Mouse (Mus musculus): Measurements from ENCODE around the gene Fbxo42.
A peak's percentile ranks its signal among the peaks of the same experiment; 100 is the strongest.

The Fbxo42 gene

DNA sequence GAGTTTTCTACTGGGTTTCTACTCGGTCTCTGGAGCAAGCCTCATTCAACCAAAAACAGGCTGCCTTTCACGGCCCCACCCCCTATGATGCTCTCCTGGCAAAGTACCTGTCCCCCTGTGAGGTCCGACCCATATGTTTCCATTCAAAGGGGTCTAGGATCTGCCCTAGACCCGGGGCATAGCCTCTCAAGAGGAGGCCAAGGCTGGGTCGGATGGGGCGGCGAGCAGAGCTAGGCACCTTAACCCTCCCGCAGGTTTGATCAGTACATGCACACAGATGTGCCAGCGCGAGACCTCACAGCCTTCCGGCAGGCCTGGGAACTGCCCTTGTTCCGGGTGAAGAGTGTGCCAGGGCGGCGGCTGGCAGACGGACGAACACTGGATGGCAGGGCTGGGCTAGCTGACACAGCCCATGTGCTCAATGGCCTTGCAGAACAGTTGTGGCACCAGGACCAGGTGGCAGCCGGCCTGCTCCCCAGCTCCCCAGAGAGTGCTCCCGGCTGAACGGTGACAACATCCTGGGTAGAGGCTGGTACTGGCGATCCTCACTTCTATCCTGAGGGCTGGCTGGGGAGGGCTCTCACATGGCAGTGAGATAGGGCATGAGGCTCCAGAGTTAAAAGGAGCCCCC is 72.0 kb downstream of the Fbxo42 start:
- no peak for DNase-seq (ENCODE audit: extremely low spot score)

DNA sequence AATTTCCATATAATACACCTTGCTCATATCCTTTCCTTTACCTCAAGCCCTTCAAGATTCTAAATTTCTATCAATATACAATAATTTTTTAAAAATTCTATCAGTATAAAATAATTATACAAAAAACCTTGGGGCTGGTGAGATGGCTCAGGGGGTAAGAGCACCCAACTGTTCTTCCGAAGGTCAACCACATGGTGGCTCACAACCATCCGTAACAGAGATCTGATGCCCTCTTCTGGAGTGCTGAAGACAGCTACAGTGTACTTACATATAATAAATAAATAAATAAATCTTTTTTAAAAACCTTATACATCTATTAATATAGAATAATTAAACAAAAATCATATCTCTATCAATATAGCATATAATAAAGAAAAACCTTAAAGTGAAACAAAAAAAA is 74.1 kb downstream of the Fbxo42 start:
- DNase-seq (ENCODE audit: extremely low spot score), result no peak

DNA sequence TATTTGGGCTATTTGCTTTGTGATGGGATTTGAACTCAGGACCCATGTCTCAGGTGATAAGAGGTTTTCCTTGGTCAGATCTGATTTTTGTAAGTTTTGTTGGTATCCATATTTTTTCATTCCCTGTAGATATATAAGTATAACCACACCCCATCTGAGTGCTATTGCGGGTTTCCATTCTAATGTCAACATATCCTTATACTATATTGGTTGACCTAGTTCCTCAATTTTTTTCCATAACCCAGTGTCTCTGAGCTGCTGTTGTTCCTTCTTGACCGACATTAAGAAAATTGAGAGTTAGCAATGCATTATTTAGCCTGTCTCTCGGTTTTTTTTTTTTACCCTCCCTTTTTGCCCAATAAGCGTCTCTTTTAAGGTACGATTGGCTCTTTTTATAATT is 75.0 kb downstream of the Fbxo42 start:
- no peak for DNase-seq (ENCODE audit: extremely low spot score)

DNA sequence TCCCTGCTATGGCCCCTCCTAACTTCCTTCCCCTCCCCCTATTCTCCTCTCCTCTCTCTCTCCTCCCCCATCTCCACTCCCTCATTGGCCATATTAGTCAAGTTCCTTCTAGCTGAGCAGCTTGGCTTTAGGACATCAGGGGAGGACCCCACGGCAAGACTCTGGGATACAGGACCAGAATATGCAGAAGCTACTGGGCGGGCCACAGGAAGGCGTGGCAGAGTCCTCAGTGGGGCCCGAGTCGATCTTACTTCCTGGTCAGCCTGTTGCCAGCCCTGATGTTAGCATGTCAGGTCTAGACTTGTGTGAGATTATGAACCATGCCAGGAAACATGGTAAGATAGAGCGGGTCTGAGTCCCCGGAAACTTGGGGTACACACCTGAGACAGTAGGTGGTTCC is 81.0 kb downstream of the Fbxo42 start:
- no peak for DNase-seq (ENCODE audit: extremely low spot score)

DNA sequence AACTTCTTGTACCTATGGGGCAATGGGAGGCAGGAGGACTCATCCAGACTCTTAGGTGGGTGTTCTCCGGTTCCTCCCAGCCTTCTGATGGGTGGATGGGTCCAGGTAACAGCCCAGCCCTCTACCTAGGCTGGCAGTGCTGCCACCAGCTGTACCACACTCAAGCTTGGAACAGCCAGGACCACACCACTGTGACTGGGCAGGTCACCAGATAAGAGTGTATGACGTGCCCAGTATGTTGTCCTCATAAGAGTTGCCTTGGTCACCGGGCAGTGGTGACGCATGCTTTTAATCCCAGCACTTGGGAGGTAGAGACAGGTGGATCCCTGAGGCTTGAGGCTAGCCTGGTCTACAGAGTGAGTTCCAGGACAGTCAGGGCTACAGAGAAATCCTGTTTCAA is 85.5 kb downstream of the Fbxo42 start:
- DNase-seq (ENCODE audit: extremely low spot score), result no peak

DNA sequence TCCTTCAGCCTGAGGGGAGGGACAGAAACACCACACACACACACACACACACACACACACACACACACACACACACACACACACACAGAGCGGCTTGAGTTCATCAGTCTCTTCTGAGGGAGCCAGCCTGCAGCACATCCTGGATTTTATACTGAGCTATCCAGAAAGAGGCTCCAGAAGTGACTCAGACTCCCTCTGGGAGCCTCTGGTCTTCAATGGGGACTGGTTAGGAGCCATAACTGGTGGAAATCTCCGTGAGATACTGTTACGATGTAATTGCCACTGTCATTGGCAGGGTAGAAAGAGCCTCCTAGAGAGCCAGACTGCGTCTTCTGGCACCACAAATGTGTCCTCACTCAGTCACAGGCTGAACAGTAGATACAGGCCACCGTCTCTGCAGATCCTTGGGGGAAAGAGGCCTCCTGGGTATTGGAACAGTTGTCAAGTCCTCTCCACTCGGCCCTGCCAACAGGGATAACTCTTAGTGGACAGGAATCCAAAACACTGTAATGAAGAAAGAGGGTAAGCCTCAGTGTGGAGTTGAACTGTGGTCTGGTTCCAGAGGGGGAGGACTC is 87.9 kb downstream of the Fbxo42 start:
- DNase-seq (ENCODE audit: extremely low spot score), result no peak

DNA sequence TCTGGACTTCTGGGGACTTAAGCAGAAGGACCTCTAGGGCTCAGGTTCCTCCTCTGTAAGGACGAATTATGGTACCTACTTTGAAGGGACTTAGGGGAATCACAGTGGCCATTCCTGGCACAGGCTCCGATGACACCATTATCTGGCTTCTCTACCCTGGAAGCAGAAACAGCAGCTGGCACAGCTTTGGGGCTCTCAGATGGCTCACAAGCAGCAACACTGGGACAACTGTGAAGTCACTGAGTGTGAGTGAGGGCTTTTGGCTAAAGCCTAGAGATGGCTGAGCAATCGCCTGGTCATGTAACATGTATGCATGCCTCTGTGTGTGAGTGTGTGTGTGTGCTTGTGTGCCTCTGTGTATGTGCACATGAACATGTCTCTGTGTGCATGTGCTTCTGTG is 89.1 kb downstream of the Fbxo42 start:
- DNase-seq (ENCODE audit: extremely low spot score), result no peak

DNA sequence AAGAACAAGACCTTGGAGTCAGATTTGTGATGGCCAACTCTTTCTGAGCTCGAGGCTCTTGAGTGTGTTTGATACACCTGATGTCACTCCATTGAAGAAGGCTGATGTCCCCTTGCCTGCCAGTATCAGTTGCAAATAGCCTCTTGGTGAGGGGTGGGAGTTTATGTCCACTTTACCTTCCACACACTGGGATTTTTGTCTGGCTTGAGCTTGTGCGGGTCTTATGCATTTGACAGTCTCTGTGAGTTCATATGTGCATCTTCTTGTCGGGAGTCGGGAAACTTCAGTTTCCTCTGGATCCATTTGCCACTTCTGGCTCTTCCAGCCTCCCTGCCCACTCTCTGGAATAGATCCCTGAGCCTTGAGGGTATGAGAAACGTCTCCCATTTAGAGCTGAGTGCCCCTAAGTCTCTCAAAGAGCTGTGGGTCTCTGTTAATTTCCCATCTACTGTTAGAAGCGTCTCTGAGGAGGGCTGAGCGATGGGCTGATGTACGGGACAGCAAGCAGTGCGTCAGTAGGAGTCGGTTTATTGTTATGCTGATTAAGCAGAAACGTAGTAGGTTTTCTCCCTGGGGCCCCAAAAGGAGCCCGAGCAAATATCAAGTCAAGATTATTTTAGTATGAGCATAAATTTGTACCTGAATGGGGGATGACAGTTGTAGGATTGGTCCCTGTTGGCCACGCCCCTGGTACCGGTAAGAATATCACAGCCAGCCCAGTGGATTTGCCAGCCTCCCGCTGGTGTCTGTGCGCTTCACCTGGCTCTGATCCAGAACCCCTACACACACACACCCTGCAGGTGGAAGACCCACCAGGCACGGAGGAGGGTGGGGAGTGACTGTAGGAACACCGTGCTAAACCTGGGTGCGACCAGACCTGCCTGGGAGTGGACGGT is 91.0 kb downstream of the Fbxo42 start:
- no peak for DNase-seq (ENCODE audit: extremely low spot score)

DNA sequence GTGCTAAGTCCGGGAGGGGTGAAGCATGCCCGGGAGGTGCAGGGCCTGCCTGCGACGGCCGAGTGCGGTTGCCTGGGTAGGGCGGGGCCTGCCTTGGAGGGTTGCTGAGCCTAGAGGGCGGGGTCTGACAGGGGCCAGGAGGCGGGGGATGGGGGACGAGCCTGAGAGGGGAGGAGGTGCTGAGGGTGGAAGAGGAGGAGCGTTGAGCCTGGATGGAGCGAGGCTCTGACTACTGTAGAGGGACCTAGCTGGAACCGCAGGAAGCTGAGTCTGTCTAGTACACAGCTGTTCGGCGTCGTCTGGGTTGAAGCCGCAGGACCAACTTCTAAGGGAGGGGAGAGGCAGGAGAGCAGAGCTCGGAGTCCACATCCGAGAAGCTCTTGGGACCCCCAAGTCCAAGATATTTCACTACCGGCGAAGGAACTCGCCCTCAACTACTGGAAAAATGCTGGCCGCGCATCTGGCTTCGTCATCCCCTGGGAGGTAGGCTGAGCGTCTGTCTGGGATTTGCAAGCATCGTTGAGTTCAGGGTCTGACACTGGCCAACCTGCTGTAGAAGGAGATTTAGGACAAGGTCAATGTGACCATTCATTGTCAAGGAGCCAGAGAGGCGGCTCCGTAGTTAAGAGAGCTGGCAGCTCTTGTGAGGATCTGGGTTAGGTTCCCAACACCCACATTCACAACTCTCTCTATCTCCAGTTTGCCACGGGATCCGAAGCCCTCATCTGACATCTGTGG is 91.8 kb downstream of the Fbxo42 start, which contains the start of gene Arhgef19:
TSS of gene Arhgef19 (plus strand) at position 112 of the 738 bp plus-strand sequence.
- DNase-seq (ENCODE audit: extremely low spot score), result peak; percentile 91

DNA sequence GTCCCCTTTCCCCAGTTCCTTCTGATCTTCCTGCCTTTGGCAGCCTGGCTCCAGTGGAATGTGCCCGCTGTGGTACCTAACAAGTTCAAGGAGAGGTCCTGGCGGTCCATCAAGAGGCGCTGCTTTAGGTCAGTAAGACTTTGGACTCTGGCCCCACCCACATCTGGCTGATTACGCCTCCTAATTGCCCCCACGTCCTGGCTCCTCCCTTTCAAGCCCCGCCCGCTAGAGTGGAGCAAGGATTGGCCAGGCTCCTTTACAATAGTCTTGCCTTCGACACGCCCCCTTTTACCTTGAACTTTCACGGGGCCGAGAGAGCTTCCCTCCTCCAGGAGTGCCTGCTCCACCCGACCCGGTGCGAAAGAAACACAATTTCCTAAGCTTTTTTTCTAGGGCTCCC is 92.9 kb downstream of the Fbxo42 start:
- DNase-seq (ENCODE audit: extremely low spot score), result peak; percentile 61

DNA sequence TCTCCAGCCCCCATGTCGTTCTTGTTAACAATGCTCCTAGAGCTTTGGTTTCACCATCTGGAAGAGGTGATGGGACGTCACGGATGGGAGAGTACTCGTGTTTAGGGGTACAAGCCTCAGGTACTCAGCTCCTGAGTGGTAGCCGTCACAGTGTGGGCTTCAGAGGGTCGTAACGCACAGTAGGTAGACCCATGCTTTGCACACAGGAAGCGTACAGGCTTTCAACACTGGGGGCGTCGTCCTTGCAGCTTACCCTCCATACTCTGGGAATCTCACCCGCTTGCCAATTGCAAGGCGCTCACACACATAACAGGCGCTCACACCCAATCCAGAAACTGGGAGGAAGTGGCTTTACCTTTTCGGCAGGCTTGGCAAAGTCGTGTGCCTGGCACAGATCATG is 94.1 kb downstream of the Fbxo42 start:
- DNase-seq (ENCODE audit: extremely low spot score), result no peak

DNA sequence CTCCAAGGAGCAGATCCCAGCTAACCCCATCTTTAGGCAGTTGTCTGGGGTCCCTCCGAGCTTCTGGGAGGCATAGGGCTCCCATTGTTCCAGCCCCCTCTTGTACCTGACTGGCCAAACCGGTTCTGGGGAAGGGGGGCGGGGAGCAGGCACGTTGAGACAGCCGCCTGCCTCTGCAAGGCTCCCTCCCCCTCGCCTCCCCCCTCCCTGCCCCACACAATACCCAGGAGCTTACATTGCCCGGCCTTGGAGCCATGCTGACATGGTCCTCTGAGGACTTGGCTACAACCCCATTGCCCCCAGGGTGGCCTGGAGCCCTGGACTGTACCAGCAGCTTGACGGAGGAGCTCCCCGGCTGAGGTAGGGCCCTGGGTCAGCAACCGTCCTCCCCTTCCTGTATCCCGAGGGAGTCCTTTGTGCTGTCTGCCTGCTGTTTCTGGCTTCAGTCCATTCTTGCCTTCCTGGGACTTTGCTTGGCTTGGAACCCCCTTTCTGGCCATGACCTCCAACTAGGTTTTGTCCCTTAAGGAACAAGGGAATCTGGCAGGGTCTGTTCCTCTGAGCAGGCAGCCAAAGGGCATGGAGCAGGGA is 95.0 kb downstream of the Fbxo42 start:
- DNase-seq (ENCODE audit: extremely low spot score), result peak; percentile 39

DNA sequence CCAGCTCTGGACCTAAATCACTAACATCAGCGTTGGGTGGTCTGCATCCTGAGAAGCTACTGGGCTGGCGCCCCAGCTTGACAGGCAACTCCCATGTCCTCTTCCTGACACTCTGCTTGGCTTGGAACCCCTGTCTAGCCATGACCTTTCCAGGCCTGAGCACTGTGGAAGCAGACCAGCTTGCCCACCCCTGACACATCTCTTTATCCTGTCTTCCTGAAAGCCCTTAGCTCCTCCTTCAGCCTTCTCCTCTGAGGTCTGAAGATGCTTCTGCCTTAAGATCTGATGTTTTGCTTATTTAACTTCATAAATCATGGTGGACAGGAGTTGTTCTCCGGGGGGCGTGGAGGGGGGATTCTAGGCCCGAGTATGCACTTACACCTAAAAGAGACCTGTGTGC is 95.9 kb downstream of the Fbxo42 start:
- no peak for DNase-seq (ENCODE audit: extremely low spot score)

DNA sequence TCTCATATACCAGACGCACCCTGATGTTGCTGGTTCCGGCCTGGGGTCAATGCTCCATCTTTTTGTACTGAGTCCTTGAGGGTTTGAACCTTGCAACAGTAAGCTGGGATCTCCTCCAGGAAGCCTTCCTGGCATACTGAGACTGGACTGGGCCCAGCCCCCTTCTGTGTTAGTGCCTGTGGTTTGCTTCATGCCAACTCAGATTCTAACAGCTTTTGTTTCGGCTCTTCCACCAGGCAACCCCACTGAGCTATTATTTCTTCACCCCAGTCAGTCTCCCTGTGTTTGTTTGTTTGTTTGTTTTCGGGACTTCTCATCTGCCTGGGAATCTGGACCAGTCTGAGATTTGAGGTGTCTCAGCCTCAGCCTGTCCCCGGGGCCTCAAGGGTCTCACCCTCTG is 96.7 kb downstream of the Fbxo42 start:
- no peak for DNase-seq (ENCODE audit: extremely low spot score)

DNA sequence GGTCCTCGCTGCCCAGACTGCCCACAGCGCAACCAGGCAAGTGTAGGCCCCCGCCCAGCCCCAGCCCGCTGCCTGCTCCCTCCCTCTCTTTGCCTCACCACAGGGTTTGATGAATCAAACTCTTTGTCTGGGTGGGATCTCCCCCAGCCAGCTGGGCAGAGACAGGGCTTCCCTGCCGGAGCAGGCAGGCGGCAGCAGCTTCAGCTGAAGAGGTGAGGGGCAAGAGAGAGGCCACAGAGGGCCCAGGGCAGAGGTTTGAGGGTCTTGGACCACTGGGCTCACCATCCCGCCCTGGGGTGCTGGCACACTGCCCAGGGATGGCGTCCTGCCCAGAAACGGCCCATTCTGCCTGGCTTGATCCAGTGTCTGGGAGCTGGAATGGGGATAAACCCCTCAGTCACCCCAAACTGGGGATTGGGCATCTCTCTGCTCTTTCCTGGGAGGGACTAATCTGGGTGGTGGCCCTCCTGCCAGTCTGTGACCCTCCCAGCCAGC is 97.3 kb downstream of the Fbxo42 start:
- DNase-seq (ENCODE audit: extremely low spot score), result no peak

DNA sequence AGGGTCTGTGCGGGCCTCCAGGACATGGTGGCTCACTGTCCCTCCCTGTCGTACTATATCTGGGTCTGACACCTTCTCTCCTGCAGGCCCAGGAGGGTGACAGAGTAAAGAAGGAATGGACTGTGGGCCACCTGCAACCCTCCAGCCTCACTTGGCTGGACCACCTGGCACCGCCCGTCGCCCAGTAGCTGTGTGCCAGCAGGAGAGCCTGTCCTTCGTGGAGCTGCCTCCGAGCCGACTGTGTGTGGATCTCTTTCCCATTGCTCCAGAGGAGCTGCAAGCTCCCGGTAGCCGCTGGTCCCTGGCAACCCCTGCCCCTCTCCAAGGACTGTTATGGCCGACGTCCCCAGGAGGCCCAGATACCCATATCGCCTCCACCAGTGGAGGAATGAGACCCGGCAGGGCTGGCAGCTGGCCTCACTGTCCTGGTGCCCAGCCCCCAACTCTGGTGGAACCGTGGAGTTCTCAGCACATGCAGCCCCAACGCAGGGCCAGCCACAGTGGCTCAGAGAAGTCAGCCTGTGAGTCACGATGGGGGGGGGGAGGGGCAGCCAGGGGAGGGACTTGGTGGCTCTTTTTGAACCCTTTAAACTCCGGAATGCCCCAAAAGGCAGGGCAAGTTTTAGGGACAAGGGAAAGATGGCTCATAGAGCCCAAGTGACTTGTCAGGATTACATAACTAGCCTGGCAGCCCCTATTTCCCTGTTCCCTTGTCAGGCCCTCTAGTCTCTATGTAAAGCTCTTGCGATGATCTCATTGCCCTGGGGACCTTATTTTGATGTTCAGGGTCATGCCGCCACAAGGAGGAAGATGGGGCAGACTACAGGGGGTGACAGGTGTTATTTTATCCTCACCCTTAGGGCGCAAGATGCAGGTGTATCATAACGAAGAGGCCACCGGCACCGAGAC is 98.6 kb downstream of the Fbxo42 start:
- DNase-seq (ENCODE audit: extremely low spot score), result no peak

DNA sequence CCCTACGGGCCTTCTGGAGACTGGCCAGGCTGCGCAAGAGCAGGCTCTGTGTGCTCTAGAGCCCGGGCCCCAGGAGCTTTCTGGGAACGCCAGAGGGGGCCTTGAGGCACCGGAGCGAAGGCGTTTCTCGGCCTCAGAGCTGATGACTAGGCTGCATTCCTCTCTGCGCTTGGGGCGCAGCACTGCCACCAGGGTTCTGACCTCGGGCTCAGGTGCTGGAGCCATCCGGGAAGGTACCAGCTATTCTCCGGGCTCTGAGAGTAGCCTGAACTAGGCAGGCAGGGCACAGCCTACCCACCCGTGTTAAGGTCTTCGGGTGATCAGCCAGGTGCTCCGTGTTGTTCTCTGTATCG is 99.3 kb downstream of the Fbxo42 start:
- DNase-seq (ENCODE audit: extremely low spot score), result no peak

DNA sequence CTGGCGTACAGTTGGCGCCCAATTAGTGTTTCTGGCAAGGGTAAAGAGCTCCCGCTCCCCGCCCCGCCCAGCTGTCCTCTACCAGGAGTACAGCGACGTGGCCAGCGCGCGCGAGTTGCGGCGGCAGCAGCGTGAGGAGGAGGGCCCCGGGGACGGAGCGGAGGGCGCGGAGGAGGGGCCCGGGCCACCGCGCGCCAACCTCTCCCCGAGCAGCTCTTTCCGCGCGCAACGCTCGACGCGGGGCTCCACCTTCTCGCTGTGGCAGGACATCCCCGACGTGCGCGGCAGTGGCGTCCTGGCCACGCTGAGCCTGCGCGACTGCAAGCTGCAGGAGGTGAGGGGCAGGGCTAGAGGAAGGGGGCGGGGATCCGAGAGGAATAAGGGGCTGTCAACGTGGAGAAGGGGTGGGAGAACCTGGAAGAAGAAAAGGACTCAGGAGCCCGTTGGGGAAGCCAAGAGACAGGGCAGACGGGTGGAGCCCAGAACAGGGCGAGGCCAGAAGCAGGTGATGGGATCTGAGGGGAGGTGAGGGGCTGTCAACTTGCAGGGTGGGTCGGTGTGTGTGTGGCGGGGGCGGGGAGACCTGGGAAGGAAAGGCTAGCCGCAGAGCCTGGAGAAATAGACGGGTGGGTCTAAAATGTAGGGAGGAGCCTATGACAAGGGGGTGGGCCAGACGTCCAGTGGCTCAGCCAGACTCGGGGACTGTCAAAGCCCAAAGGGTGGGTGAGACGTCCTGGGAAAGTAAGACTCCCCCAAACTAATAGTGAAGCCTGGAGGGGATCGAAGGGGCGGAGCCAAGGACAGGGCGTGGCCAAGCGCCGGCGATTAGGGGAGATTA is 100.3 kb downstream of the Fbxo42 start:
- peak; percentile 32 for DNase-seq (ENCODE audit: extremely low spot score)

DNA sequence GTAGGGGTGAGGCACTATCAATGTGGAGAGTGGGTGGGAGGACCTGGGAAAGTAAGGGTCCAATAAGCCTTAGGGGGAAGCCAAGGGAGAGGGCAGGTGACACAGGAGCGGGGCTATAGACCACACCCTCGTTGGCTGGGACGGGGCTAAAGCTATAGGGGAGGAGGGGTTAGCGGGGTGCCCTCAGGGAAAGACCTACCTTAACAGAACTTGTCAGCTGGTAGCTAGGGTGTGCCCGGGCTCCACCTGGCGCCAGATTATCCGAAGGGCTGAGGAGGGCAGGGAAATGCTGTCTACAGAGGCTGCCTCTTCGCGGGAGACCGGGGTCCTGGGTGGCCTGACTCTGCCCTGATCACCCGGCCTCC is 100.9 kb downstream of the Fbxo42 start:
- no peak for DNase-seq (ENCODE audit: extremely low spot score)

DNA sequence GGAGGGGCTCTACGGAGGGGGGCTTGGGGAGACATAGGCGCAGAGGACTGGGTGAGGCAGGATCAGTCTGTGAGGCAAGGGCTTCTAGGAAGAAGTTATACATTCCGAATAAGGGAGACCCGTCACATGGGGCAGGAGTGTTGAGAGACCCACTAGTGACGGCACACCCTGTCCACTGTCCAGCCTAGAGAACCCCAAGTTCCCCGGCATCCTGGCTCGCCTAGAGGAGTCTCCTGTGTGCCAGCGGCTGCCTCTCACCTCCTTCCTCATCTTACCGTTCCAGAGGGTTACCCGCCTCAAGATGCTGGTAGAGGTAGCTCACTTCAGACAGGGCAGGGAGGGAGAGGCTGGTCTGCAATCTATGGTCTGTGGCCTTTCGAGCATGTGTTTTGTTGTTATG is 101.7 kb downstream of the Fbxo42 start:
- DNase-seq (ENCODE audit: extremely low spot score), result no peak

All from embryo, embryonic 9.5 days (tissue).